Mouse (Mus musculus) urinary bladder, postnatal 36 days (tissue): ENCODE results near the gene Mfap2.
A peak's percentile ranks its signal among the peaks of the same experiment; 100 is the strongest.

ENCODE experiments used
- DNase-seq, 2 experiments: peaks; one replicate each; pipeline ENCODE4 v3.0.0; 2022; ENCODE audit warnings: low spot score in 2 of 2, mixed read lengths in 1 of 2

The Mfap2 gene

DNA sequence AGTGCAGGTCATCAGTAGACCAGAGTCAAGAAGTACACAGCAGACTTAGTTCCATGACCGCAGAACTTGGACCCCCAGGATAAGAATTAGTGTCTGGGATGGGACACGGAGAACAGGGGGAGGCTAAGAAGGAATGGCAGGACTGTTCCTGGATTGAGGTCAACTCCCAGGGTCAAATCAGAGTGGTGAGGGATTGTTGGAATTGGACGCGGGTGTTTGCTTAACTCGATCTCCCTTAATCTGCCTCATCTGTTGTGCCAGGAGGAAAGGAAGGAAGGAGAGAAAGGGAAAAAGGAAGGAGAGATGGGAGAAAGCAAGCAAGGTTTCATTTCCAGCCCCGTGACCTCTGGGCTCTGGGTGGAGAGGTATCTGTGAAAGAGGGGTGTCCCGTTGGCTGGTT is at the start of gene Mfap2:
Gene Mfap2 (plus strand): TSS at position 301 of the 400 bp plus-strand sequence.
- DNase-seq = no peak

GRCm38 (mm10) chr4:140960781-140961466 is 49.3 kb upstream of the Mfap2 start, which contains the start of gene Sdhb:
Gene Sdhb, plus strand, starts transcription at chr4:140961203.
- peak; percentile 88 to 97 for DNase-seq

DNA sequence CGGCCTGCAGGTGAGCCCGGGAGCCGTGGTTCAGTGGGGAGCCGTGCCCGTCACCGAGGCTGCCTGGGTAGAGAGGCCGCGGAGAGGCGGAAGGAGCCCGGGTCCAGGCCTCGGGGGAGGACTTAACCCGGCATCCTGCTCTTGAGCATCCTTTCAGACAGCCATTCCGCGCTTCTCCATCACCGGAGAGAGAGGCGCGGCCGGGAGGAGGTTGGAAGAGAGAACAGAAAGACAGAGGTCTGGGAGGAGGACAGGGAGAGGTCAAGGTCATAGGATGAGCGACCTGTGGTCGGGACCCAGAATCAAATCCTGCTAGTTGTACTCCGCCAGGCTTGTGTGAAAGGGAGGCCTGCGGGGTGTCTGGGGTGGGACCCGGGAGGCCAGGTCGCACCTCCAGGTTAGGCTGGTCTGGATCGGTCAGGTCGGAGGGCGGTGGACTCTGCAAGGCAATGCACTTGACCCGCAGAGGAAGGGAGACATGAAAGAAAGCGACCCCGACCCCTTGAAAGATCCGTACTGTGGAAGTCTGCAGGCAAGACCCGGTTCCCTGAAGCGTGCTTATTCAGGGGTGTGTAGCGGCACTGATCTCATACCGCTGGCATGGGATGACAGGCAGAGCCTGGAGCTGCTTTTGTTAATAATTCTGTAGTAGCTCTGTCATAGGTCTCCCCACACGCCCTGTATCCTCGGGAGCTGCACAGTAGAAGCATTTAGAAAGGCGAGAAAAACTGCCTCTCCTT is 48.6 kb upstream of the Mfap2 start:
- DNase-seq = no peak

GRCm38 (mm10) chr4:140962207-140962909 is 47.9 kb upstream of the Mfap2 start:
- DNase-seq = no peak

DNA sequence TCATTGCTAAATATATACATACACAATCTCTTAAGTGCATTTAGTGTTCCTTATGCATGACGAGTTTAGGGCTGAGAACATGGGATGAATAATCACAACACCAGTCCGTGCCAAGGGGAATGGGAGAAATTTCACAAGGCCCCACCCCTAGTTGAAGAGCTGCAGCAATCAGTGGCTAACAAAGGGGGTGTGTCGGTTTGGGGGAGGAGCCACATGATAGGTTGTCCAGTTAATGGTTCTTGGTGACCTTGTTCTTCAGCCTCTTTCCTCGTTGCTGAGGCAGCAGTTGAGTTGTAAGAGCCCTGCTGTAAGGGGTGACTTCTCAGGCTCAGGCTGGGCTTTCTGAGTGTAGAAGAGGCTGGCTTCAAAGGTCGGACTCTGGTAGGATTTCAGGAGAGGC is 47.3 kb upstream of the Mfap2 start:
- peak in 1 of 2 experiments; percentile 60 for DNase-seq

GRCm38 (mm10) chr4:140963941-140964597 is 46.1 kb upstream of the Mfap2 start:
- DNase-seq = no peak

GRCm38 (mm10) chr4:140964620-140965019 is 45.6 kb upstream of the Mfap2 start:
- DNase-seq = peak; percentile 62 to 76

- DNase-seq = no peak
Observed at GRCm38 (mm10) chr4:140967386-140968159, 42.6 kb upstream of the Mfap2 start.

DNA sequence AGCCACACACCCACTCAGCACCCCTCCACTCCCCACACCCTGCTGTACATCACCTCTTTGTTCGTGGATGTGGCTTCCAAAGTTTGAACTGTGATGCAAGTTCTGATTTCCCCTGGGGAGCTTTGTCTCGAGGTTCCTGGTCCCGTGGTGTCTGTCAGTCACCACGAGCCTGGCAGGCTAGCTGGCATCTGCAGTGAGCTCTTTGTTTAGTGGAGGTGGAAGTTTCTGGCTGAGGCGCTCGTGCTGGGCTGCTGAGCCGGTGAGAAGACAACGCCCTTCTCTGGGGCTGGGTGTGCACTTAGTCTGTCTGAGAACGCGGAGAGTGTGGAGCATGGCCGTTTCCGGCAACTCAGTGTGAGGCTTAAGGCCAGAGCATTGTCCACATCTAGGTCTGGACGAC is 38.5 kb upstream of the Mfap2 start:
- no peak for DNase-seq

GRCm38 (mm10) chr4:140974408-140974807 is 35.8 kb upstream of the Mfap2 start:
- DNase-seq = no peak

DNA sequence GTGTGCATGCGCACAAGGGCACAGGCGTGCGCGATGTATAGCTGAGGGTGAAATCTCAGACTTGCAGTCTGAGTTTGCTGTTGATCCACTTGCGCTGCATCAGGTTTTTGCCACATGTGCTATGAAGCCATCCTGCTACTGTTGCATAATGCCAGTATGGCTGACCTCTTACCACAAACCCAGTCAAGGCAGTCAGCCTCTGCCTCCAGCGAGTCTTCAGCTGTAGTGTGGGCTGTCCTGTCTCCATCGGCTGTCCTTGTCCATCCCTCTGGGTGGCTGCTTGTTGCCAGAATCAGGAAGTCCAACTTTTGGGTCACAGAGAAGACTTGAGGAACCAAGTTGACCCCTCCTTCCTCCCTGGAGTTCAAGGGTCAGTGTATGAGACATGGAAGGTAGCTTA is 34.9 kb upstream of the Mfap2 start:
- no peak for DNase-seq

GRCm38 (mm10) chr4:140977278-140977677 is 32.9 kb upstream of the Mfap2 start:
- DNase-seq = no peak

- DNase-seq = no peak
Observed at GRCm38 (mm10) chr4:140977886-140978692, 32.1 kb upstream of the Mfap2 start.

DNA sequence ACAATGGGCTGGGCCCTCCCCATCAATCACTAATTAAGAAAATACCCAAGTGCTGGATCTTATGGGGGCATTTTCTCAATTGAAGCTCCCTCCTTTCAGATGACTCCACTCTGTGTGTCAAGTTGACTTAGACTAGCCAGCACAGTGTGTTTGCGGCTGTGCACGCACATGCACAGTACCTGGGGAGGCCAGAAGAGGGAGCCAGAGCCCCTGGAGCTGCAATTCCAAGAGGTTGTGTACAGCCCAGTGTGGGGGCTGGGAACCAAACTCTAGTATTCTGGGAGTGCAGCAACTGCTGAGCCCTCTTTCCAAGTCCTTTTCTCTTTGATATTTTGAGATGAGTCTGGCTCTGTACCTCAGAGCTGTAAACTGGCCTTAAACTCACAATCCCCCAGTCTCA is 28.6 kb upstream of the Mfap2 start:
- DNase-seq = no peak

GRCm38 (mm10) chr4:140982808-140983207 is 27.4 kb upstream of the Mfap2 start:
- no peak for DNase-seq

- peak; percentile 55 to 74 for DNase-seq
Observed at GRCm38 (mm10) chr4:140983442-140983841, 26.8 kb upstream of the Mfap2 start.

DNA sequence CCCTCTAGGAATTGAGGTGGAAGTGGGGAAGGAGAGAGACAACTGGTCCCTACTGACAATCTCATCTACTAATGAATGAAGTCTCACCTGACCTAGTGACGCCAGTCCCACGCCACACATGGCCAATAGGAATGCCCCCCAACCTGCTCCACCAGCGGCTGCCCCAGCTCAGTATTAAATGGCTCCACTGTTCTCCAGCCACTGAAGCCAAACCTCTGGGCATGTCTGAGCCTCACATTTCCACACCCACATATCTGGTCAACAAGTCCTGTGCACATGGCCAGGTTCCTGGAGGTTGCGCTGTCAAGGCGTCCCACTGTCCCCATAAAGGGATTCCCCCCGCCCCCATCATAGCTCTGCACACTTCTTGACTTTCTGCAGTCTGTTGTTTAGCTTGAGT is 25.7 kb upstream of the Mfap2 start:
- DNase-seq = peak; percentile 55 to 58

DNA sequence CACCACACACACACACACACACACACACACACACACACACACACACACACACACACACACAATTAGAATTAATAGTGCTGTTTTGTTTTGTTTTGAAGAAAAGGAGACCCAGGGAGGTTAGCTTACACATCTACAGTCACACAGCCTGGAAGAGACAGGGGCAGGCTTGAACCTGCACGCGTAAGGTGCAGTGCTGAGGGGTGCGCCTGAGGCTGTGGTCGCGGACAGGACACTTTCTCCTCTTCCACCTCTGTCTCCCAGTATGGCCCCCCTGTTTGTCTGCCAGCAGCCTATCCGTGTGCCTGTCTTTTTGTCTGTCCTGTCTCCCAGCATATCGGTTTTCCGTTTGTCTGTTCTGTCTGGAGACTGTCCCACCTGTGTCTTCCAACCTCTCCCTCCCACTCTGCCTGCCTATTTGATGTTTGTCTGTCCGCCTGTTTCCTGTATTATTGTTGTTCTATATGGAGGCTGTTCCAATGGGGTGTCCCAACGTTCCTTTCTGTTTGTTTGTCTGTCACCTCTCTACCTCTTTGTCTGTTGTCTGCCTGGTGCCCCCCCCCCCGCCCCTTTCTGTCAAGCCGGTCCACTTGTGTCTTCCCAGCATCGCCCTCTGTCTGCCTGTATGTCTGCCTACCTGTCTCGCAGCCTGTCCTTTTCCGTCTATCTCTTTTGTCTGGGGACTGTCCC is 24.1 kb upstream of the Mfap2 start:
- no peak for DNase-seq

DNA sequence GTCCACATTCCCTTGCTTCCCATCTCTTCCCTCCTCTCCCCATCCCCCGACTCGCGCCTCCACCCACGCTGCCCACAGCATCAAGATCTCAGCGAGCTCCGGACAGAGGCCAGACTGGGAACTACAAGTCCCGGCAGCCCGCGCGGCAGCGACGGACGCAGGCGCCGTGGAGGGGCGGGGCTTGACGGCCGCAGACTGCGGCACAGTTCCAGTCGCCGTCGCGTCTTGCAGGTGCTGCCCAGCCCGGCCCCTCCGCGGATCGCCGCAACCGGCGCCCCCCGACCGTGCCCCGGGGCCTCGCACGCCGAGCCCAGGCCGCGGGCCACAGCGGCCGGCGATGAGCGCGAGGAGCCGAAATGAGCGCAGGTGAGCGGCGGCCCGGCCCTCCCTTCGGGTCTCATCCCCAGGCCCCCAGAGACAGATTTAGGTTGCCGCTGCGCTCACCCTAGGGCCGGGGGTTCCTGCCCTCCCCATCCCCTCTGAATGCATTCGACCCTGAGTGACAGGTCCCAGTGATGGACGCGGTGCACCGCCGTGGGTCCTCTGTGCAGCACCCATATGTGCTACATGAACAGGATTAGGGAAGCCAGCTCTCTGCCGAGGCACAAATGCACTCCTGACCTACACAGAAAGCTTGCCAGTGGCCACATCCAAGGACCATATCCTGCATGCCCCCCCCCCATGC is 23.4 kb upstream of the Mfap2 start, which contains the start of gene Atp13a2:
Gene Atp13a2 (plus strand): TSS at position 163 of the 685 bp plus-strand sequence.
- peak; percentile 88 to 91 for DNase-seq
